Mouse (Mus musculus): ENCODE measurements at regions not wholly inside any gene's neighbourhood (a gene's known extent, or its start where the extent isn't known, plus 50 kb on each side); places are given as distances from the start of the nearest gene placed in this dataset.

GRCm38 (mm10) chr11:63560466-63560865 is 361.6 kb downstream of the Hs3st3b1 start:
- TF ChIP-seq CTCF (IDR thresholded peaks at IDR 0.05) (no peak), EP300 (IDR thresholded peaks at IDR 0.05; ENCODE audit: insufficient read depth, low read depth, low read length) (no peak)

Measured in heart, adult 2 months (tissue).